In the genomic region with DNA sequence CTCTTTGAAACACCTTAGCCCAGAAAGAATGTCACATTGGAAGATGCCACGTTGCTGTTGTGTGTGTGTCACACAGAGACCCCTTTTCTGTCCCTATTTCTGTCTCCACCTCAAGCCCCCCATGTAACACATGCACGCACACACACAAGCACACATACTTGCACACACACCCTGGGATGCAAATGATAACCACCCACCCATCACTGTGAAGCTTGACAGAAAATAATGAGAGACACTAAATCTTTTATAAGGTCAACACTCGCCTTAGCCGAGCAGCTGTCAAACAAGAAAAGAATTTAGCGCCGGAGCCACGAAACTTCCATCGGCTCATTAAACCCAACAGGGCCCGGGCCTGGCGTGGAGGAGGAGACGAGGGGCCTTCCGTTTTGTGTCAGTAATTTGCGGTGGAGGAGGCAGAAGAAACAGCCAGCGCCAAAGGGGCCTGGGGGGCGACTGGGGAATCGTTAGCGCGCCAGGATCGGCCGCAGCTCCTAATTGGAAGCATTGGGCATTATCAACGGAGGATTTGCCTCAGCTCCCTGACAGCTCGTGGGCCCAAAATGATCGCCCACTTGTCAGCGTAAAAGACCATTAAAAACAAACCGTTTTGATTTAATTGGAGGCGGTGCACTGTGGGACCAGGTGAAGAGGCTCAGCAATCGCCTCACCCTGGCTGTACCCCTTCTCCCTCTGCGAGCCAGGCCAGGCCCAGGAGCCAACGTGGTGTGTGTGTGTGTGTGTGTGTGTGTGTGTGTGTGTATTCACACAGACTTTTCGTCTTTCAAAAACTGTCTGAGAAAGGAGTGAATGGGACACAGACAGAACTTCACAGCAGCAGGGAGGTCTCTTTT, we compare ENCODE assay signal across 19 mouse cellular contexts. TPM values are rescaled to one million over a fixed set of nuclear protein-coding genes. Genes with fewer than 3 reads are reported as not detected.
A peak's percentile ranks its signal among the peaks of the same experiment; 100 is the strongest.
DNase-seq lines count a peak whose midpoint lies in the region; ATAC-seq lines count a peak whose summit lies in the region.
"Had no signal": no experiment of that assay in that cellular context is flagged by ENCODE, and none has a peak within 500 bp of the region (broad histone marks: within the 10 kb centered on the region; RNA-seq: fewer than 3 reads in every experiment).

No protein-coding gene starts in this region.

- 49% methylated on average over 30 of the region's 30 CpGs for WGBS in embryonic facial prominence, embryonic 11.5 days
- 27% methylated on average over 30 of the region's 30 CpGs for WGBS in hindbrain, embryonic 12.5 days
- WGBS in midbrain, embryonic 12.5 days, result 39% methylated on average over 30 of the region's 30 CpGs
- WGBS in intestine, embryonic 15.5 days, result 49% methylated on average over 30 of the region's 30 CpGs

- no peaks in the 10 kb centered on the region for H3K36me3 ChIP-seq in embryonic facial prominence, embryonic 11.5 days (replicated peaks; ENCODE audit: control insufficient read depth, insufficient read depth, low read depth, low read length)
- H3K36me3 ChIP-seq in hindbrain, embryonic 12.5 days, result no peaks in the 10 kb centered on the region
- H3K36me3 ChIP-seq in midbrain, embryonic 12.5 days, result no peaks in the 10 kb centered on the region
- no peaks in the 10 kb centered on the region for H3K36me3 ChIP-seq in intestine, embryonic 15.5 days

- H3K9ac ChIP-seq in embryonic facial prominence, embryonic 11.5 days (replicated peaks; ENCODE audit: low read length), result no peak overlapping the region
- no peak overlapping the region for H3K9ac ChIP-seq in hindbrain, embryonic 12.5 days
- H3K9ac ChIP-seq in midbrain, embryonic 12.5 days (replicated peaks), result no peak overlapping the region
- no peak overlapping the region for H3K9ac ChIP-seq in intestine, embryonic 15.5 days
- H3K9ac ChIP-seq: liver, postnatal 0 days had no signal

- no peak for ATAC-seq in embryonic facial prominence, embryonic 11.5 days (replicated peaks; ENCODE audit: insufficient number of reproducible peaks, low FRiP score, low TSS enrichment, low read depth)
- ATAC-seq in hindbrain, embryonic 12.5 days (ENCODE audit: low FRiP score), result peak; percentile 50; the same call in 1 of the 2 replicates
- ATAC-seq in midbrain, embryonic 12.5 days (ENCODE audit: low FRiP score, low read depth), result peak; percentile 76
- no peak for ATAC-seq in intestine, embryonic 15.5 days
- ATAC-seq: CD4-positive, CD25-positive, alpha-beta regulatory T cell, adult 4 months; liver, postnatal 0 days; Patski had no signal

- H3K27me3 ChIP-seq in embryonic facial prominence, embryonic 11.5 days (ENCODE audit: control insufficient read depth, insufficient read depth, low read length), result no peaks in the 10 kb centered on the region; the same call in 1 of the 2 replicates
- H3K27me3 ChIP-seq in hindbrain, embryonic 12.5 days, result peaks cover 41% of the 10 kb centered on the region
- peaks cover 19% of the 10 kb centered on the region for H3K27me3 ChIP-seq in midbrain, embryonic 12.5 days
- H3K27me3 ChIP-seq in intestine, embryonic 15.5 days (replicated peaks), result no peaks in the 10 kb centered on the region

- intact Hi-C loops in left cerebral cortex, postnatal 10 days (cut with DNase I), result no loop called here

- H3K4me1 ChIP-seq in embryonic facial prominence, embryonic 11.5 days (ENCODE audit: control insufficient read depth, insufficient read depth, low read length), result no peaks in the 10 kb centered on the region
- peaks cover 31% of the 10 kb centered on the region for H3K4me1 ChIP-seq in hindbrain, embryonic 12.5 days
- H3K4me1 ChIP-seq in midbrain, embryonic 12.5 days, result peaks cover 30% of the 10 kb centered on the region
- no peaks in the 10 kb centered on the region for H3K4me1 ChIP-seq in intestine, embryonic 15.5 days (replicated peaks)

- H3K4me3 ChIP-seq in embryonic facial prominence, embryonic 11.5 days (ENCODE audit: low read depth, low read length), result no peak overlapping the region
- no peak overlapping the region for H3K4me3 ChIP-seq in hindbrain, embryonic 12.5 days
- no peak overlapping the region for H3K4me3 ChIP-seq in midbrain, embryonic 12.5 days
- no peak overlapping the region for H3K4me3 ChIP-seq in intestine, embryonic 15.5 days (replicated peaks)
- H3K4me3 ChIP-seq: erythroblast, embryonic 14.5 days; megakaryocyte, embryonic 14.5 days had no signal

- H3K9me3 ChIP-seq in embryonic facial prominence, embryonic 11.5 days (replicated peaks; ENCODE audit: control insufficient read depth, low read length), result no peaks in the 10 kb centered on the region
- H3K9me3 ChIP-seq in hindbrain, embryonic 12.5 days (replicated peaks), result no peaks in the 10 kb centered on the region
- H3K9me3 ChIP-seq in midbrain, embryonic 12.5 days, result no peaks in the 10 kb centered on the region
- no peaks in the 10 kb centered on the region for H3K9me3 ChIP-seq in intestine, embryonic 15.5 days
- H3K9me3 ChIP-seq: megakaryocyte, embryonic 14.5 days had no signal

- peak; percentile 76 for DNase-seq in Muller cell, postnatal 12 days (ENCODE audit: inconsistent ontology term)
- peak; percentile 36 for DNase-seq in embryonic facial prominence, embryonic 11.5 days (ENCODE audit: low spot score)
- DNase-seq in left cerebral cortex, postnatal 10 days (ENCODE audit: extremely low spot score in 1 of 2, low spot score in 2 of 2), result no peak
- DNase-seq in urinary bladder, postnatal 14 days (ENCODE audit: low spot score), result no peak
- no peak for DNase-seq in gastrocnemius, adult 18-20 months (ENCODE audit: low spot score)
- DNase-seq: adrenal gland, postnatal 14 days; cerebellum, adult 8-10 months; heart, adult 18-20 months; heart, postnatal 14 days; kidney, postnatal 36 days; liver, postnatal 0 days; thymus, postnatal 36 days had no signal

- no peak overlapping the region for H3K4me2 ChIP-seq in embryonic facial prominence, embryonic 11.5 days (ENCODE audit: low read depth, low read length)
- H3K4me2 ChIP-seq in hindbrain, embryonic 12.5 days (replicated peaks), result peak overlapping the region; percentile 13
- peak overlapping the region; percentile 3; the same call in 1 of the 2 replicates for H3K4me2 ChIP-seq in midbrain, embryonic 12.5 days (replicated peaks)
- H3K4me2 ChIP-seq in intestine, embryonic 15.5 days (replicated peaks), result no peak overlapping the region

- no peak overlapping the region for H3K27ac ChIP-seq in embryonic facial prominence, embryonic 11.5 days (replicated peaks; ENCODE audit: low read depth, low read length)
- peak overlapping the region; percentile 25; the same call in 1 of the 2 replicates for H3K27ac ChIP-seq in hindbrain, embryonic 12.5 days
- H3K27ac ChIP-seq in midbrain, embryonic 12.5 days (replicated peaks), result peak overlapping the region; percentile 70
- H3K27ac ChIP-seq in intestine, embryonic 15.5 days, result no peak overlapping the region

RNA-seq across cellular contexts. Expression of a gene that starts 27.4 kb away (rescaled TPM):
- polyA plus RNA-seq in embryonic facial prominence, embryonic 11.5 days (2014; fragmentation: Nextera tagmentation; extraction: Ambion mirVana), result 0.83 and 0.89 TPM in 2 replicates
- polyA plus RNA-seq in hindbrain, embryonic 12.5 days (2016; fragmentation: Nextera tagmentation; extraction: Ambion mirVana), result 9.0 and 9.9 TPM in 2 replicates
- 32.5 and 47.4 TPM in 2 replicates for polyA plus RNA-seq in midbrain, embryonic 12.5 days (2016; fragmentation: Nextera tagmentation; extraction: Ambion mirVana)
- not detected for total RNA-seq in left cerebral cortex, postnatal 10 days (2021)
- polyA plus RNA-seq in intestine, embryonic 15.5 days (2015; fragmentation: Nextera tagmentation; extraction: Ambion mirVana), result 0.06 TPM in 1 of 2 replicates, not detected in the other
- not detected for total RNA-seq in gastrocnemius, adult 18-20 months (2021)
- total RNA-seq: adrenal gland, postnatal 14 days; heart, adult 18-20 months; heart, postnatal 14 days had no signal
- polyA plus RNA-seq: CD4-positive, CD25-positive, alpha-beta regulatory T cell, adult 4 months; erythroblast, embryonic 14.5 days; liver, postnatal 0 days had no signal

Comparison
In these comparisons a context has a peak if more than half of its experiments do, and no peak if none do; other contexts are left out.
1. DNase-seq: peak in Muller cell, postnatal 12 days (single experiment) and embryonic facial prominence, embryonic 11.5 days (single experiment); none in left cerebral cortex, postnatal 10 days (0 of 2), urinary bladder, postnatal 14 days (single experiment) and gastrocnemius, adult 18-20 months (single experiment).
2. ATAC-seq: peak in hindbrain, embryonic 12.5 days (single experiment) and midbrain, embryonic 12.5 days (single experiment); none in embryonic facial prominence, embryonic 11.5 days (single experiment) and intestine, embryonic 15.5 days (single experiment).
3. H3K27ac ChIP-seq: peak in hindbrain, embryonic 12.5 days (single experiment) and midbrain, embryonic 12.5 days (single experiment); none in embryonic facial prominence, embryonic 11.5 days (single experiment) and intestine, embryonic 15.5 days (single experiment).
4. H3K4me2 ChIP-seq: peak in hindbrain, embryonic 12.5 days (single experiment) and midbrain, embryonic 12.5 days (single experiment); none in embryonic facial prominence, embryonic 11.5 days (single experiment) and intestine, embryonic 15.5 days (single experiment).